Mouse (Mus musculus): ENCODE measurements around the gene Fam217b. TPM values are rescaled to one million over a fixed set of nuclear protein-coding genes. Genes with fewer than 3 reads are reported as not detected.
A peak's percentile ranks its signal among the peaks of the same experiment; 100 is the strongest.

Gene Fam217b
- total RNA-seq (2017) = 5.7 and 7.8 TPM in 2 replicates

DNA sequence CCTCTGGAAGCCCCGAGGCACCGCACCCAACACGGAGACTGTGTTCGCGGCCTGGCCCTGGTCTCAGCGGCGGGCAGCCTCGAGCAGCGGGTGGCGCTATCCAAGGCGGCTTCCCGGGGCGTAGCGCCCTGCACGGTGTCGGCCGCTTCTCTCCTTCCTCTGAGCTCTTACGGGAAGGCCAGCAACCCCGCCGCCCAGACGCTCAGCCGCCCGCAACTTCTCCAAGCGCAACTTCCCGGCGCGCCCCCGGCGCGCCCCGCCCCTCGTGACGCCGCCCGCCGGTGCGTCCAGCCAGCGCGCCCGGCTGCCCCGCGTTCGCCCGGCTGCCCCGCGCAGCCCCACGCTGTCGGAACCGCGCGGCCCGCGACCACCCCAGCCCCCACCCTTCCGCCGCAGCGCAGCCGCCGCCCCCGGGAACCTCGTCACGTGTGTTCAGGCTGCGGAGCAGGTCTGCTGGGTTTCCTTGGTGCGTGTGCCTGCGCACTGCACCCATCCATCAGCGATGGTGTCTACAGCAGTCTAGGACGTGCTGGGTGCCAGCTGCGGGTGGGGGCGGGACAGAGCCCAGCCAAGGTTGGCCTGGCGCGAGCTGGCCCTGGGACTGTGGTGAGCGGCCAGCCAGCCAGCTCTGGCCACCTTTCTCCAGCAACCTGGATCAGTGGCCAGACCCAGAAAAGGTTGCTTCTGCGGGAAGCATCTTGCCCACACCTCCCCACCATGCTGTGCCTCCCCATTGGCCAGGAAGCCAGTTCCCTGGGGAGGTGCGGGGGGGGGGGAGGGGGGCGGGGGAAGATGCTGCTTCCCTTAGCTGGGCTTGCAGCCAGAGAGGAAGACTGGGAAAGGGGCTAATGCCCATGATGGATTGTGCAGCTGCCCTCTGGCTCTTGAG is at the start of gene Fam217b, which contains the start of gene Ppp1r3d:
Gene Fam217b (plus strand): TSS at position 264 of the 889 bp plus-strand sequence.
Gene Ppp1r3d (minus strand): TSS at position 212 of the 889 bp plus-strand sequence.
- peak; percentile 71 to 80 for ATAC-seq (replicated peaks in 1 of 2; ENCODE audit: insufficient read depth in 1 of 2, low FRiP score in 2 of 2, low TSS enrichment in 1 of 2, low read depth in 1 of 2, poor library complexity in 2 of 2, severe bottlenecking in 2 of 2)

DNA sequence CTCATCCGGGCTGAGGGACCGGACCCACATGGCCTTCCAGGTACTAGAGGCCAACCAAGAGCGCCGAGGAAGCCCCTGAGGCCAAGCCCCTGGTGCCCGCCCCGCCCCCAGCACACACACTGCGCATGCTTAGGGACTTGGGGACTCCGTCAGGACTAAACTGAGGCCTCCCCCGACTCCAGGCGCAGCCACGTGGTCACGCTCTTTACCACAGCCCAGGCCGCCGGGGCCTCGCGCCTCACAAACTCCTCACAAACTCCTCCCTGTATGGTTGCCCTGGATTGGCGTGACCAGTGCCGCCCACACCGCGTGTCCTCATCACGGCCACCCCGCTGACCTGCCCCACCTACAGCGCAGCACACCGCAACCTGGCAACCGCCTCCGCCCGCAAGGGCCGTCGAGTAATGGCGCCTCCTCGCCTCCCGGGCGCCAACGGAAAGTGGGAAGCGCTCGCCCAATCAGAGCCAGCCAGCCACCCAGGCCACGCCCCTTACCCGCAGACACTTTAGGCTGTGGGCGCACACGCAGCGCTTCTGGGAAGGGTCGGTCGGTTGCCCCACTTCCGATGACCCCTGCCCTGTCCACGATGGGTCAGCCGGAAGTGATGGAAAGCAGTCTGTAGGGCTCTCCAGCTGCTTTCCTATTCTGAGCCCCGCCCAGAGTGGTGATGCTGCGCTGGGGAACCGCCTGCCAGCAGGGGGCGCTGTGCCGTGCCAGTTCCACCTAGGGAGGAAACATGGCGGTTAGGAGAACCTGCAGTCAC is 7.1 kb upstream of the Fam217b start, which contains the start of gene Sycp2:
Gene Sycp2 (minus strand): TSS at position 633 of the 763 bp plus-strand sequence.
- peak in 1 of 2 experiments; percentile 19; a peak in 1 of 4 replicates for ATAC-seq (replicated peaks in 1 of 2; ENCODE audit: insufficient read depth in 1 of 2, low FRiP score in 2 of 2, low TSS enrichment in 1 of 2, low read depth in 1 of 2, poor library complexity in 2 of 2, severe bottlenecking in 2 of 2)

DNA sequence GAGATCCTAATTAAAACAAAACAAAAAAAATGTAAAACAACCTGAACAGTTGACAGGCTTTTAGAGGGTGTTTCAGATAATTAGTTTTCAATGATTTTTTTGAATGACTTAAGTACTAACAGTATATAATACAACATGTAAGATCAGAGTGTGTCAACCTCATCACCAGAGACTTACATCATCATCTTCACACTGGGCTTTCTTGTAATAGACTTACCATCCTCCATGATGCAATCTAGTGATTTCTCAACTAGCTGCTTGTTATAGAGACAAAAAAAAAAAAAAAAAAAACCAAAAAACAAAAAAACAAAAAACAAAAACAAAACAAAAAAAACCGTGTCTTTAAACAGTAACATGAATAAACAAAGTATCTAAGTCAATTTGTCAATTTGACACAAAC is 5.3 kb upstream of the Fam217b start:
- ATAC-seq (replicated peaks in 1 of 2; ENCODE audit: insufficient read depth in 1 of 2, low FRiP score in 2 of 2, low TSS enrichment in 1 of 2, low read depth in 1 of 2, poor library complexity in 2 of 2, severe bottlenecking in 2 of 2) = no peak; a peak in 1 of 4 replicates

DNA sequence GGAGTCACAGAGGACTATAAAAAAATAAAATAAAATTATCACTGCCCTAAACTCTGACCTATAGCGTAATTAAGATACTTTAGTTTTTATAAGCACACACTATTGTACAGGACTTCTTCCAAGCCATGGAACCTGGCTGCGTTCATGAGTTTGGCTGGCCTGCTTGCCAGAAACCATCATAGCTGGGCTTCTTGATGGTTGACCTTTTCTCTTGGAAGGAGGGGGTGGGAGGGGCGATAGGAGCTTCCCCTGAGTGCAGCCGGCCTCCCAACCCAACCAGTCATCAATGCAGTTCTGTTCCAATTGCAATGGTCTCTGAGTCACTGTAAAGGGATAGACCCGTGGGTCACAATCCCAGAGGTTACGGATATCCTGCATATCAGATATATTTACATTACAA is 4.0 kb upstream of the Fam217b start:
- ATAC-seq (replicated peaks in 1 of 2; ENCODE audit: insufficient read depth in 1 of 2, low FRiP score in 2 of 2, low TSS enrichment in 1 of 2, low read depth in 1 of 2, poor library complexity in 2 of 2, severe bottlenecking in 2 of 2) = no peak

DNA sequence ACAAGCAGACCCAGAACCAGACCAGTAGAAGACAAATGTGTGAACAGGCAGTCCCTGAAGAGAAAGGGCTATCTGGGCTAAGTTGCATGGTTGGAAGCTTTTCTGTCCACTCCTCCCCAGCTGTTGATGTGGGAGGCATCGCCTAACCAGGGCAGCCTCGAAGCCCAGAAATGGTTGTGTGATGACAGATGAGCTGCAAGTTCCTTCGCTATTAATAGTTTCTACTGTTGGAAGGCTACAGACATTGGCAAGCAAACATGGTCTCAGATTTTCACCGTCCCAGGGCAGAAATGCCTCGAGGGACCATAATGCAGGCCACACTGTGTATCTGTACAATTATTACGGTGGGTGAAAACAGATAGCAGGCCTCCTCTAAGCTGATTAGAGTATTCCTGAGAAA is 1.7 kb upstream of the Fam217b start:
- no peak for ATAC-seq (replicated peaks in 1 of 2; ENCODE audit: insufficient read depth in 1 of 2, low FRiP score in 2 of 2, low TSS enrichment in 1 of 2, low read depth in 1 of 2, poor library complexity in 2 of 2, severe bottlenecking in 2 of 2)

DNA sequence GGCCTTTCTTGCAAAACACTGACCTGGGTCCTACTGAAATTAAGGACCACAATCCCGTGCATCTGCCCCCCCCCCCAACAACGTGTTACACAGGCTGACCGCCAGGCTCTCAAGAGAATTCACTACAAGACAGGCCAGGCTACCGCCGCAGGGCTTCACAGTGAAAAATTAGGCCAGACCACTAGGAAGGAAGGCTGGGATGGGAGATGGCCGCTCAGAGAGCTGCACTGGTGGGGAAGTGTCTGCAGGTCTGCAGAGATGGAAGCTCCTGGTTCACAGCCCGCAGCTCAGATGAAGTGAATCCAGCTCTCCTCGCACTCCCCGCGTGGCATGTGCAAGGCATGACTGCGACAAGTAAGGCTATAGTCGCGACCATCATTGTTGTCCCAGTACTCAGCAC is 1.2 kb upstream of the Fam217b start:
- no peak for ATAC-seq (replicated peaks in 1 of 2; ENCODE audit: insufficient read depth in 1 of 2, low FRiP score in 2 of 2, low TSS enrichment in 1 of 2, low read depth in 1 of 2, poor library complexity in 2 of 2, severe bottlenecking in 2 of 2)

DNA sequence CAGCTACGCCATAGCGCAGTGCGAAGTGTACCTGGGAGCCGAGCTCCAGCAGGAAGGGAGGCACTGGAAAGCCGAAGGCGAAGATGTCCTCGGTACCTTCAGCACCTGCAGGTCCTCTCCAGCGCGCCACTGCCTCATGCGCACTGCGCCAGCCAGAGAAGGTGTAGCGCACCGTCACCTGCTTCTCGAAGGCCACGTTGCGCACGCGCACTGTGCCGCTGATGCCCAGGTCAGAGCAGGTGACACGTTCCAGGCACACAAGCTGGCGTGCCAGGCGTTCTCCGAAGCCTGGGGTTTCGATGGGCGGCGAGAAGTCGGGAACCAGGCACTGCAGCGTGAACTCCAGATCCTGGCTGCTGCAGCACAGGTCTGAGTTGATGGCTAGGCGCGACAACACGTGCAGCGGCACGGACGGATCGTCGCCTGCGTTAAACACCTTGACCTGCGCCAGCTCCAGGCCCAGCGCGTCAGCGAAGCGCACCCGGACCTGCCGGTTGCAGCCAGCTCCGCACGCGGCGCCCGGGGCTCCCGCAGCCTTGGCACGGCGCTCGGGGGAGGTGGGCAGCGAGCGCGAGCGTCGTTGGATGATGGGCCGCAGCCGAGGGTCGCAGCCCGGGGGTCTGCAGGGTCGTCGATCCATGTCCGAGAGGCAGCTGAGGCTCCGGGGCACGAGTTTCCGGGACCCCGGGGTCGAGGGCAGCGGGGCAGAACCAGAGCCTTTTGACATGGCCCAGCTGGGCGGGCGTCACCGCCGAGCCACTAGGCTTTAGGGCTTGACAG is 653 bp upstream of the Fam217b start:
- no peak for ATAC-seq (replicated peaks in 1 of 2; ENCODE audit: insufficient read depth in 1 of 2, low FRiP score in 2 of 2, low TSS enrichment in 1 of 2, low read depth in 1 of 2, poor library complexity in 2 of 2, severe bottlenecking in 2 of 2)

DNA sequence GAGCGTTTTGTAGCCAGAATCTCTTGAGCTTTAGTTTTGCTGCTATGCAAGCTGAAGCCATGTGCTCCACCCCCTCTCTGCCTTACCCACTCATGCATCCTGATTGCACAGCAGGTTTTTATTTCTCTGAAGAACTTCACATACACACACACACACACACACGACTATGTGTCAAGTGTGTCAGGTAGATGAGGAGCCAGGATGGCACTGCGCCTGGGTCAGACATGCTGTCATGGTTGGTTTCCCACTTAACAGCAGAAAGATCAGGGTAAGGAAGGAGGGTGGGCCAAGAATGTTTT is 775 bp downstream of the Fam217b start:
- ATAC-seq (replicated peaks in 1 of 2; ENCODE audit: insufficient read depth in 1 of 2, low FRiP score in 2 of 2, low TSS enrichment in 1 of 2, low read depth in 1 of 2, poor library complexity in 2 of 2, severe bottlenecking in 2 of 2) = no peak

DNA sequence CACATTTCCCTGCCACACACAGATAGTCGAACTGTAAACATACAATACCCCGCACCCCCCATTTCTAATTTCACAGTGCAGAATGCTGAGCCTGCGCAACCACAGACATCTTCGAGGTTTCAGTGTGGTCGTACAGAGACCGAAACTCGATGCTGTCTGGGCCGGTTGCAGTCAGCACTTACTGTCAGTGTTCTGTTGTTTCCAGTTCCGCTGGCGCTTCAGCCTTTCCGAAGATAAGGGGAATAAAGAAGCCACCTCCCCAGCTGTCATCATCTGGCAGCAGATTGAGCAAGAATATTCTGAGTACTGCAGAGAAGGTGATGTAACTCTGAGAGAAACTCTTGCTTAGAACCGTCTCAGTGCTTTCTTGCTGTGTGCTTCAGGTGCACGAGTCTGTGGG is 2.1 kb downstream of the Fam217b start:
- ATAC-seq (replicated peaks in 1 of 2; ENCODE audit: insufficient read depth in 1 of 2, low FRiP score in 2 of 2, low TSS enrichment in 1 of 2, low read depth in 1 of 2, poor library complexity in 2 of 2, severe bottlenecking in 2 of 2) = peak; percentile 43 to 46; a peak in 2 of 4 replicates

DNA sequence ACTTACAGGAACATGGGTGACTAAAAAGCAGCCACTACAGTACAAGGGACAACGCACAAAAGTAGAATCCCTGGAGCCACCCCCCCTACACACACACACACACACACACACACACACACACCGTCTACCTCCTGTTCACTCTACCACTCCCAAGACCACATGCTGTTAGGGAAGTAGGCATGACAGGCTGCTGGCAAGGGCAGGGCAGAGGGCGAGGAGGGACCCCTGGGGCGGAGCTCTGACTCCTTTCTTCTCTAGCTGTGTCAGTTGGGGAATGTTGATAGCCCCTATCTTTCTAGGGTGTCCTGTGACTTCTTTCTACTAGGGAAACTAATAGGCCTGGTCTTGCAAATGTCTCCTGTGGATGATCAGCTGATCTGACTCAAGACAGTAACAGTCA is 2.6 kb downstream of the Fam217b start:
- ATAC-seq (replicated peaks in 1 of 2; ENCODE audit: insufficient read depth in 1 of 2, low FRiP score in 2 of 2, low TSS enrichment in 1 of 2, low read depth in 1 of 2, poor library complexity in 2 of 2, severe bottlenecking in 2 of 2) = peak in 1 of 2 experiments; percentile 28; a peak in 1 of 4 replicates

DNA sequence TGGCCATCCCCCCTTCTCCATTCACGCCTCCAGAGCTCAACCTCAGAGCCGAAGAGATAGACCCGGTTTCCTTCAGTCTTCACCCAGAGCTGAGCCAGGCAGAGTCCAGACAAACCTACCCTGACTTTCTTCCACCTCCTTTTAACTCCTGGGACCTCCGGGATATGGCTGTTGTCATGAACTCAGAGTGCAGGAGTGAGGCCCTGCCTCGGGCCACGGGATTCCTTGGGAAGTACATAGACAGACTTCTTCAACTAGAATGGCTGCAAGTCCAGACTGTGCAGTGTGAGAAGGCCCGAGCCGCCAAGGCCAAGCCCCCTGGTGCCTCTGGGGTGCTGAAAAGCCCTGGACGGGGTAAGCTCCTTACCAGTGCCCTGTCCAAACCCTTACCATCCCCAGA is 6.3 kb downstream of the Fam217b start:
- no peak for ATAC-seq (replicated peaks in 1 of 2; ENCODE audit: insufficient read depth in 1 of 2, low FRiP score in 2 of 2, low TSS enrichment in 1 of 2, low read depth in 1 of 2, poor library complexity in 2 of 2, severe bottlenecking in 2 of 2)

DNA sequence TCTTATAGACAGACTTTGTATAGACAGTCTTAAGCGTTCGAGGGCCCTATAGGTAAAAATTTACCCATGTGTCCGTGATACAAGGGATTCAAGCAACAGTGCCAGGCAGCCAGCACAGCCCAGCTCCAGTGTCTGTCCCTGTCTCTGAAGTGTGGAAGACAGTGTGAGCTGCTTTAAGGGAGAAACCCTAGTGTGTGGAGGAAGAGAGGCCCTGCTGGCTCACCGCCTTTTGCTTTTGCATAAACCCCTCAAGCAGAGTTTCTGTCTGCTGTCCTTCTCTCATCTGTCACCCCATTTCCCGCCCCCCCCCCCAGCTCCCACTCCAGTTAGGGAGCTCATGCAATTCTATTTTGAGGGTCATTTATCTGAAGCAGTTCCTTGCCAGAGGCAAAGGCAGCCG is 7.3 kb downstream of the Fam217b start:
- no peak for ATAC-seq (replicated peaks in 1 of 2; ENCODE audit: insufficient read depth in 1 of 2, low FRiP score in 2 of 2, low TSS enrichment in 1 of 2, low read depth in 1 of 2, poor library complexity in 2 of 2, severe bottlenecking in 2 of 2)

DNA sequence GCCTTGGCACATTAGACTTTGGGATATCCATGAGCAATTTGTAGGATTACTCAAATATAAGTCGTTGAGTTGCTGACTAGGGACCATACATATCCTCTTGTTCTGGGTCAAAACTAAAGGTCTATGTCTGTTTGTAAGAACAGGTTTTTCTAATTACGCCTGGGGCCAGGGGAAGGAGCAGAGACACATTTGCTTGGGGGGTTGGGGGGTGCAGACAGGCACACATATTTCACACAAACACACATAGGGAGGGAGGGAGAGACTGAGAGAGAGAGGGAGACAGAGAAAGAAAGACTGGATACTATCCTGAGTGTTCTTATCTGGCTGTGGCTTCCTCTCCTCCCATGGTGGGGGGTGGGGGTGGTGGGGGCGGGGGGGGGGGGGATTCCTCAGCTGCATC is 7.9 kb downstream of the Fam217b start:
- ATAC-seq (replicated peaks in 1 of 2; ENCODE audit: insufficient read depth in 1 of 2, low FRiP score in 2 of 2, low TSS enrichment in 1 of 2, low read depth in 1 of 2, poor library complexity in 2 of 2, severe bottlenecking in 2 of 2) = no peak

DNA sequence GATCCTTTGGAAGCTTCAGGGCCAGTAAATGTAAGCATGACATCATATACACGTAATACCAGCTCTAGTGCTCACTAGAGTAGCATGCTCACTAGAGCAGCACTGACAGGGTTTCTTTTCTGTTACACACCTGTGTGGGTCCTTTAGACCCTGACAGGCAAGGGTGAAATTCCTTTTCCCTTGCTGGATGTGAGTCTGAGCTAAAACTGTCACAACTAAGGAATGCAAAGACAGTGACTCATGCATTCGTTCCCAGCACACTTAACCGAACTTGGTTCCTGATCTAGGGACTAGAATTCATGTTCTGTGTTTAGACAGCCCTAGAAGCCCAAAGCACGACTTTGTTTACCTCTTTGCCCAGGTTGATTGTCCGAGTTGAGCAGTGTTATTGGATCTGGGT is 8.9 kb downstream of the Fam217b start:
- ATAC-seq (replicated peaks in 1 of 2; ENCODE audit: insufficient read depth in 1 of 2, low FRiP score in 2 of 2, low TSS enrichment in 1 of 2, low read depth in 1 of 2, poor library complexity in 2 of 2, severe bottlenecking in 2 of 2) = no peak

DNA sequence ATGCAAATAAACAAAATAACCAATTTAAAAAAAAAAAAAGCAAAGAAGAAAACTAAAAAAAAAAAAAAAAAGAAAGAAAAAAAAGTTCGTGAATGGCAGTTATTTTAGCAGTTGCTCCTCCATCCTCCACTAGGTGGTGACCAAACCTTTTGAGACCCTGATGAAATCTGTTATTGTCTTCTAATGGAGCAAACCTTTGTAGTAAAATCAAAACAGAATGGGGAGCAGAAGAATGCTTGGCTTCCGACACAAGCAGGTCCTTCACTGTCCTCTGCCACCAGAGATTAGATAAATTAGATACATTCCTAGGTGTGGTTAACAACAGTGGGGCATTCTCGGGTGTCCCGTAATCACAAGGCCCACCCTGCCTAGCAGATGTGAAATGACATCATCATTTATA is 11.9 kb downstream of the Fam217b start:
- peak; percentile 67 to 71; a peak in 3 of 4 replicates for ATAC-seq (replicated peaks in 1 of 2; ENCODE audit: insufficient read depth in 1 of 2, low FRiP score in 2 of 2, low TSS enrichment in 1 of 2, low read depth in 1 of 2, poor library complexity in 2 of 2, severe bottlenecking in 2 of 2)

DNA sequence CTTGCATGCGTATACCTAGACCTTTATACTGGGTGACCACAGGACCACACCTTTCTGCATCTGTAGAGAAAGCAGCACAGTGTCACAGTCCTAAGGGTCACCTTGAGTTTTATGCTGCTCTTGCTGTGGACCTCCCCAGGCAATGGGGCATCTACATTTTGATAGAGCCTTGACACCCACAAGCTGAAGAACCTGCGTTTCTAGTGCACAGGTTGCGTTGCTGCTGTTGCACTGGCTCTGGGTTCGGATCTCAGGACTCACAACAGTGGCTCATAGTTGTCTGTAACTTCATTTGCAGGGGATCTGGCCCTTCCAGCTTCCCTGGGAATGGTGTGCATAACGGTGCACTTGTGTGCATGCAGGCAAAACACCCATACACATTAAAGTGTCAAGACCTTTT is 12.9 kb downstream of the Fam217b start:
- no peak for ATAC-seq (replicated peaks in 1 of 2; ENCODE audit: insufficient read depth in 1 of 2, low FRiP score in 2 of 2, low TSS enrichment in 1 of 2, low read depth in 1 of 2, poor library complexity in 2 of 2, severe bottlenecking in 2 of 2)

DNA sequence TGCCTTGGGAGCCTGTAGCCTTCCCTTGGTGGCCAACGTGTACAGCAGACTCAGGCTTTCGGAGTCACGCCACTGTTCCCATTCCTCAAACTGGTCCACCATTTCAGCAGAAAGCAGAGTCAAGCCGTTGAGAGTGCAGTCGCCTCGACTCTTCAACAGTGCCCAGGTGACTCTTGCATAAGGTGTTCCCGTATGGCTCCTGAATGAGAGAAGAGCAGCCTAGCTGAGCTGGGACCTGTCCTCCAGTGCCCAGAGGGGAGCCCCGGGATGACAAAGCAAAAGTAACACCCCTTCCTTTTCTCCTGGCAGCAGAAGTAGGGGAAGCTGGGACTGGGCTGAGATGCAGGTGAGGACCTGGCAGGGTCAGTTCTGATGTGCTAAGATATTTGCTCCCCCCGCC is 13.9 kb downstream of the Fam217b start:
- no peak for ATAC-seq (replicated peaks in 1 of 2; ENCODE audit: insufficient read depth in 1 of 2, low FRiP score in 2 of 2, low TSS enrichment in 1 of 2, low read depth in 1 of 2, poor library complexity in 2 of 2, severe bottlenecking in 2 of 2)

DNA sequence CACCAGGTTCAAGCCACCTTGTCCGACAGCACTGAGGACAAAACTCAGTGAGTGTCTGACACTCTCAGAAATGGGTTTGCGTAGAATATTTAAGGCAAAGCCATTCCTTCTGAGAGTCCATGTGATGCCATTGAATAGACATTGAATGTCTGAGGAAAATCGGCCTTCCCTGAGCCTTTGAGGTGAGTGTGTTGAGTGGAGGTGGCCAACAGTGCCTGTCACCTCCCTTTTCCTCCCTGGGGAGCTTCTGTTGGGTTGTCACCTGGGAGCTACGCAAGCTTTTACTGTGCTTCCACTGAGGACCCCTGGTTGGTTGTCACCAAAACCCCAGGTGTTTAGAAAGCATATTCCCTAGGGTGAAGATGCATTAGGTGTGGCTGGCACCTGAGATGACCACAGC is 14.4 kb downstream of the Fam217b start:
- no peak for ATAC-seq (replicated peaks in 1 of 2; ENCODE audit: insufficient read depth in 1 of 2, low FRiP score in 2 of 2, low TSS enrichment in 1 of 2, low read depth in 1 of 2, poor library complexity in 2 of 2, severe bottlenecking in 2 of 2)

All from hematopoietic stem cell, adult 5-6 weeks (primary cell).